Mouse (Mus musculus): Measurements from ENCODE around the gene Mfsd11. TPM values are rescaled to one million over a fixed set of nuclear protein-coding genes. Genes with fewer than 3 reads are reported as not detected.

Mfsd11 gene
- polyA plus RNA-seq (2014; fragmentation: Nextera tagmentation; extraction: Ambion mirVana), result 40.6 and 53.9 TPM in 2 replicates

- no peaks in the 10 kb centered on the region for H3K9me3 ChIP-seq (ENCODE audit: control insufficient read depth, low read length)
- peak within 1 kb of the TSS; percentile 96 for H3K9ac ChIP-seq (replicated peaks; ENCODE audit: low read depth, low read length)
- H3K4me2 ChIP-seq (ENCODE audit: low read depth, low read length), result peak within 1 kb of the TSS; percentile 96
- WGBS, result under 1% methylated on average over 64 of the region's 91 CpGs
- H3K27ac ChIP-seq (ENCODE audit: low read depth, low read length), result peak within 1 kb of the TSS; percentile 97
- peaks cover 6% of the 10 kb centered on the region; the same call in 1 of the 2 replicates for H3K36me3 ChIP-seq (ENCODE audit: control insufficient read depth, insufficient read depth, low read length)
- peaks cover 28% of the 10 kb centered on the region; the same call in 1 of the 2 replicates for H3K4me1 ChIP-seq (ENCODE audit: control insufficient read depth, insufficient read depth, low read length)
- H3K4me3 ChIP-seq (ENCODE audit: low read depth, low read length), result peak within 1 kb of the TSS; percentile 98
- peak; percentile 65 for ATAC-seq (ENCODE audit: low read depth)
- no peaks in the 10 kb centered on the region for H3K27me3 ChIP-seq (ENCODE audit: control insufficient read depth, insufficient read depth, low read length)
Measured at GRCm38 (mm10) chr11:116852291-116852890, at the start of gene Mfsd11. Gene Mfsd11 (plus strand): TSS chr11:116852440.

- no peaks in the 10 kb centered on the region for H3K9me3 ChIP-seq (ENCODE audit: control insufficient read depth, low read length)
- H3K27ac ChIP-seq (ENCODE audit: low read depth, low read length), result no peak overlapping the region
- H3K4me1 ChIP-seq (ENCODE audit: control insufficient read depth, insufficient read depth, low read length), result peaks cover under 1% of the 10 kb centered on the region; the same call in 1 of the 2 replicates
- 94% methylated on average over 5 of the region's 5 CpGs for WGBS
- H3K4me3 ChIP-seq (ENCODE audit: low read depth, low read length), result no peak overlapping the region
- no peaks in the 10 kb centered on the region for H3K36me3 ChIP-seq (ENCODE audit: control insufficient read depth, insufficient read depth, low read length)
- no peak for ATAC-seq (ENCODE audit: low read depth)
- H3K4me2 ChIP-seq (ENCODE audit: low read depth, low read length), result no peak overlapping the region
- H3K27me3 ChIP-seq (ENCODE audit: control insufficient read depth, insufficient read depth, low read length), result no peaks in the 10 kb centered on the region
- no peak overlapping the region for H3K9ac ChIP-seq (replicated peaks; ENCODE audit: low read depth, low read length)
Measured at GRCm38 (mm10) chr11:116802709-116803108, 49.5 kb upstream of the Mfsd11 start.

GRCm38 (mm10) chr11:116806136-116807071 lies 45.8 kb upstream of the Mfsd11 start:
- Histone ChIP-seq H3K9me3 (ENCODE audit: control insufficient read depth, low read length) (no peaks in the 10 kb centered on the region), H3K36me3 (ENCODE audit: control insufficient read depth, insufficient read depth, low read length) (no peaks in the 10 kb centered on the region), H3K27me3 (ENCODE audit: control insufficient read depth, insufficient read depth, low read length) (no peaks in the 10 kb centered on the region), H3K9ac (replicated peaks; ENCODE audit: low read depth, low read length) (no peak overlapping the region), H3K4me2 (ENCODE audit: low read depth, low read length) (no peak overlapping the region), H3K27ac (ENCODE audit: low read depth, low read length) (no peak overlapping the region), H3K4me1 (ENCODE audit: control insufficient read depth, insufficient read depth, low read length) (peaks cover 18% of the 10 kb centered on the region), H3K4me3 (ENCODE audit: low read depth, low read length) (no peak overlapping the region)
- no peak for ATAC-seq (ENCODE audit: low read depth)
- WGBS, result 78% methylated on average over 15 of the region's 15 CpGs

GRCm38 (mm10) chr11:116807116-116807515 lies 45.1 kb upstream of the Mfsd11 start:
- no peak overlapping the region for H3K9ac ChIP-seq (replicated peaks; ENCODE audit: low read depth, low read length)
- no peak for ATAC-seq (ENCODE audit: low read depth)
- H3K4me2 ChIP-seq (ENCODE audit: low read depth, low read length), result no peak overlapping the region
- H3K27me3 ChIP-seq (ENCODE audit: control insufficient read depth, insufficient read depth, low read length), result no peaks in the 10 kb centered on the region
- no peak overlapping the region for H3K4me3 ChIP-seq (ENCODE audit: low read depth, low read length)
- H3K4me1 ChIP-seq (ENCODE audit: control insufficient read depth, insufficient read depth, low read length), result peaks cover 22% of the 10 kb centered on the region
- H3K9me3 ChIP-seq (ENCODE audit: control insufficient read depth, low read length), result no peaks in the 10 kb centered on the region
- H3K27ac ChIP-seq (ENCODE audit: low read depth, low read length), result no peak overlapping the region
- 66% methylated on average over 7 of the region's 7 CpGs for WGBS
- no peaks in the 10 kb centered on the region for H3K36me3 ChIP-seq (ENCODE audit: control insufficient read depth, insufficient read depth, low read length)

- Histone ChIP-seq H3K27ac (ENCODE audit: low read depth, low read length) (no peak overlapping the region), H3K4me2 (ENCODE audit: low read depth, low read length) (no peak overlapping the region), H3K4me3 (ENCODE audit: low read depth, low read length) (no peak overlapping the region), H3K4me1 (ENCODE audit: control insufficient read depth, insufficient read depth, low read length) (peaks cover 25% of the 10 kb centered on the region), H3K27me3 (ENCODE audit: control insufficient read depth, insufficient read depth, low read length) (no peaks in the 10 kb centered on the region), H3K36me3 (ENCODE audit: control insufficient read depth, insufficient read depth, low read length) (no peaks in the 10 kb centered on the region), H3K9ac (replicated peaks; ENCODE audit: low read depth, low read length) (no peak overlapping the region), H3K9me3 (ENCODE audit: control insufficient read depth, low read length) (no peaks in the 10 kb centered on the region)
- WGBS, result 59% methylated on average over 3 of the region's 3 CpGs
- no peak for ATAC-seq (ENCODE audit: low read depth)
Measured at GRCm38 (mm10) chr11:116807526-116807925, 44.7 kb upstream of the Mfsd11 start.

- H3K4me1 ChIP-seq (ENCODE audit: control insufficient read depth, insufficient read depth, low read length), result peaks cover 30% of the 10 kb centered on the region
- no peak overlapping the region for H3K9ac ChIP-seq (replicated peaks; ENCODE audit: low read depth, low read length)
Measured at GRCm38 (mm10) chr11:116807938-116808606, 44.2 kb upstream of the Mfsd11 start.

GRCm38 (mm10) chr11:116808811-116809395 lies 43.3 kb upstream of the Mfsd11 start:
- ATAC-seq (ENCODE audit: low read depth), result no peak
- H3K27me3 ChIP-seq (ENCODE audit: control insufficient read depth, insufficient read depth, low read length), result no peaks in the 10 kb centered on the region
- 80% methylated on average over 11 of the region's 11 CpGs for WGBS
- no peak overlapping the region for H3K4me2 ChIP-seq (ENCODE audit: low read depth, low read length)
- H3K9me3 ChIP-seq (ENCODE audit: control insufficient read depth, low read length), result no peaks in the 10 kb centered on the region
- H3K36me3 ChIP-seq (ENCODE audit: control insufficient read depth, insufficient read depth, low read length), result no peaks in the 10 kb centered on the region
- H3K9ac ChIP-seq (replicated peaks; ENCODE audit: low read depth, low read length), result no peak overlapping the region
- H3K27ac ChIP-seq (ENCODE audit: low read depth, low read length), result 0 out of 2 replicates have a peak overlapping the region, but pooled peaks have one; percentile 34
- H3K4me3 ChIP-seq (ENCODE audit: low read depth, low read length), result no peak overlapping the region
- H3K4me1 ChIP-seq (ENCODE audit: control insufficient read depth, insufficient read depth, low read length), result peaks cover 39% of the 10 kb centered on the region

More at GRCm38 (mm10) chr11:116807938-116808606, 44.2 kb upstream of the Mfsd11 start:
- Histone ChIP-seq H3K36me3 (ENCODE audit: control insufficient read depth, insufficient read depth, low read length) (no peaks in the 10 kb centered on the region), H3K27ac (ENCODE audit: low read depth, low read length) (0 out of 2 replicates have a peak overlapping the region, but pooled peaks have one; percentile 30), H3K4me2 (ENCODE audit: low read depth, low read length) (no peak overlapping the region), H3K27me3 (ENCODE audit: control insufficient read depth, insufficient read depth, low read length) (no peaks in the 10 kb centered on the region), H3K4me3 (ENCODE audit: low read depth, low read length) (no peak overlapping the region), H3K9me3 (ENCODE audit: control insufficient read depth, low read length) (no peaks in the 10 kb centered on the region)
- 31% methylated on average over 7 of the region's 7 CpGs for WGBS
- no peak for ATAC-seq (ENCODE audit: low read depth)

- WGBS, result 79% methylated on average over 8 of the region's 8 CpGs
- Histone ChIP-seq H3K4me3 (ENCODE audit: low read depth, low read length) (no peak overlapping the region), H3K36me3 (ENCODE audit: control insufficient read depth, insufficient read depth, low read length) (no peaks in the 10 kb centered on the region), H3K27ac (ENCODE audit: low read depth, low read length) (no peak overlapping the region), H3K4me2 (ENCODE audit: low read depth, low read length) (no peak overlapping the region), H3K9me3 (ENCODE audit: control insufficient read depth, low read length) (no peaks in the 10 kb centered on the region), H3K9ac (replicated peaks; ENCODE audit: low read depth, low read length) (no peak overlapping the region), H3K27me3 (ENCODE audit: control insufficient read depth, insufficient read depth, low read length) (no peaks in the 10 kb centered on the region), H3K4me1 (ENCODE audit: control insufficient read depth, insufficient read depth, low read length) (peaks cover 45% of the 10 kb centered on the region)
- no peak for ATAC-seq (ENCODE audit: low read depth)
Measured at GRCm38 (mm10) chr11:116809520-116809919, 42.7 kb upstream of the Mfsd11 start.

Data from neural tube, embryonic 14.5 days (tissue).